Mouse (Mus musculus) intestine, embryonic 16.5 days (tissue): ENCODE measurements around the gene Hist1h2bb. TPM values are rescaled to one million over a fixed set of nuclear protein-coding genes. Genes with fewer than 3 reads are reported as not detected.
"Not testable (repeated sequence)": the region's sequence is repeated elsewhere in the genome, so short reads cannot be mapped to it uniquely, and the experiment has no call there.

Source experiments
- ATAC-seq: fragments of 200-750 bp; cut with Nextera tagmentation; 2 replicates; pipeline ENCODE4 v1.8.0; 2017; ENCODE audit warnings: moderate TSS enrichment, moderate library complexity
- H3K27ac ChIP-seq: fragments of 300-500 bp; sonication (generic); 2 replicates; pipeline ENCODE4 v1.5.1; 2014; ENCODE audit warnings: mild to moderate bottlenecking, low read length
- H3K27me3 ChIP-seq: fragments of 300-500 bp; sonication (generic); replicated peaks from 2 replicates; pipeline ENCODE4 v1.6.1; 2014; ENCODE audit warnings: low read length, control low read depth, mixed read lengths; ENCODE audit not compliant: control insufficient read depth, insufficient read depth
- H3K36me3 ChIP-seq: fragments of 300-500 bp; sonication (generic); 2 replicates; pipeline ENCODE4 v1.6.1; 2014; ENCODE audit warnings: low read length, control low read depth; ENCODE audit not compliant: control insufficient read depth, insufficient read depth
- H3K4me1 ChIP-seq: fragments of 300-500 bp; sonication (generic); 2 replicates; pipeline ENCODE4 v1.6.1; 2014; ENCODE audit warnings: low read length, control low read depth, mixed read lengths; ENCODE audit not compliant: control insufficient read depth, insufficient read depth
- H3K4me2 ChIP-seq: fragments of 300-500 bp; sonication (generic); 2 replicates; pipeline ENCODE4 v1.6.1; 2014; ENCODE audit warnings: low read depth, low read length, control low read depth
- H3K4me3 ChIP-seq: fragments of 300-500 bp; sonication (generic); 2 replicates; pipeline ENCODE4 v1.5.1; 2014; ENCODE audit warnings: mild to moderate bottlenecking, low read length
- H3K9ac ChIP-seq: fragments of 300-500 bp; sonication (generic); 2 replicates; pipeline ENCODE4 v1.6.1; 2014; ENCODE audit warnings: low read depth, low read length
- H3K9me3 ChIP-seq: fragments of 300-500 bp; sonication (generic); 2 replicates; pipeline ENCODE4 v1.6.1; 2016; ENCODE audit warnings: low read length, control low read depth; ENCODE audit not compliant: control insufficient read depth
- WGBS: fragments of 180-500 bp; shearing (Covaris S2); extraction: QIAGEN DNeasy Blood & Tissue Kit; methylation state at CpG from one replicate; pipeline ENCODE4 v1.1.7; 2014; 5-methylcytosine and 5-hydroxymethylcytosine counted together
- polyA plus RNA-seq: library from polyadenylated mRNA; unstranded; fragments of >200 nt; fragmentation: Nextera tagmentation; extraction: Ambion mirVana; gene quantifications from 2 replicates; pipeline ENCODE4 v1.2.1, GENCODE M21; 2015

The Hist1h2bb gene
- 1.7 and 2.0 TPM in 2 replicates for polyA plus RNA-seq

GRCm38 (mm10) chr13:23746201-23747080 is at the start of gene Hist1h2bb:
Gene Hist1h2bb, plus strand, starts transcription at chr13:23746734.
- WGBS = 0% methylated on average over 36 of the region's 58 CpGs
- peak; percentile 90 for ATAC-seq

GRCm38 (mm10) chr13:23697491-23698299 is 48.8 kb upstream of the Hist1h2bb start:
- H3K9me3 ChIP-seq = no peaks in the 10 kb centered on the region
- WGBS = under 1% methylated on average over 21 of the region's 32 CpGs
- peak overlapping the region; percentile 54 for H3K4me3 ChIP-seq
- peaks cover 5% of the 10 kb centered on the region; the same call in 1 of the 2 replicates for H3K4me1 ChIP-seq
- peak overlapping the region; percentile 94 for H3K27ac ChIP-seq
- H3K36me3 ChIP-seq = no peaks in the 10 kb centered on the region
- no peaks in the 10 kb centered on the region for H3K27me3 ChIP-seq
- ATAC-seq = peak; percentile 52
- peak overlapping the region; percentile 69 for H3K4me2 ChIP-seq
- H3K9ac ChIP-seq = peak overlapping the region; percentile 71

More at GRCm38 (mm10) chr13:23746201-23747080, at the start of gene Hist1h2bb:
- not testable (repeated sequence) for H3K9me3 ChIP-seq, H3K36me3 ChIP-seq, H3K4me1 ChIP-seq, H3K27me3 ChIP-seq
- H3K4me3 ChIP-seq = peak within 1 kb of the TSS; percentile 48
- peak within 1 kb of the TSS; percentile 75 for H3K9ac ChIP-seq
- peak within 1 kb of the TSS; percentile 100 for H3K27ac ChIP-seq
- H3K4me2 ChIP-seq = peak within 1 kb of the TSS; percentile 58

- Histone ChIP-seq H3K9ac (peak within 1 kb of the TSS; percentile 71), H3K9me3 (no peaks in the 10 kb centered on the region), H3K36me3 (no peaks in the 10 kb centered on the region), H3K4me3 (peak within 1 kb of the TSS; percentile 54), H3K4me2 (peak within 1 kb of the TSS; percentile 69), H3K4me1 (peaks cover 5% of the 10 kb centered on the region; the same call in 1 of the 2 replicates), H3K27me3 (no peaks in the 10 kb centered on the region), H3K27ac (peak within 1 kb of the TSS; percentile 94)
- WGBS = under 1% methylated on average over 17 of the region's 22 CpGs
- ATAC-seq = peak; percentile 96
Measured at GRCm38 (mm10) chr13:23698300-23698693, 48.2 kb upstream of the Hist1h2bb start, which contains the start of gene Hist1h4c. Gene Hist1h4c, minus strand, starts transcription at chr13:23698454.

GRCm38 (mm10) chr13:23698996-23699395 is 47.5 kb upstream of the Hist1h2bb start:
- H3K36me3 ChIP-seq = no peaks in the 10 kb centered on the region
- no peaks in the 10 kb centered on the region for H3K9me3 ChIP-seq
- H3K4me3 ChIP-seq = no peak overlapping the region
- H3K27me3 ChIP-seq = no peaks in the 10 kb centered on the region
- H3K4me2 ChIP-seq = peak overlapping the region; percentile 35
- H3K9ac ChIP-seq = no peak overlapping the region
- ATAC-seq = no peak
- WGBS = 68% methylated on average over 6 of the region's 6 CpGs
- H3K4me1 ChIP-seq = peaks cover 5% of the 10 kb centered on the region; the same call in 1 of the 2 replicates
- peak overlapping the region; percentile 45; the same call in 1 of the 2 replicates for H3K27ac ChIP-seq

- Histone ChIP-seq H3K27ac (no peak overlapping the region), H3K4me1 (peaks cover 5% of the 10 kb centered on the region; the same call in 1 of the 2 replicates), H3K4me3 (no peak overlapping the region), H3K9me3 (no peaks in the 10 kb centered on the region), H3K9ac (no peak overlapping the region), H3K36me3 (no peaks in the 10 kb centered on the region), H3K27me3 (no peaks in the 10 kb centered on the region), H3K4me2 (no peak overlapping the region)
- ATAC-seq = no peak
- WGBS = 70% methylated on average over 3 of the region's 3 CpGs
Measured at GRCm38 (mm10) chr13:23699767-23700166, 46.8 kb upstream of the Hist1h2bb start.

- Histone ChIP-seq H3K4me1 (peaks cover 5% of the 10 kb centered on the region; the same call in 1 of the 2 replicates), H3K4me3 (no peak overlapping the region), H3K36me3 (no peaks in the 10 kb centered on the region), H3K9me3 (no peaks in the 10 kb centered on the region), H3K4me2 (no peak overlapping the region), H3K27me3 (no peaks in the 10 kb centered on the region), H3K27ac (no peak overlapping the region), H3K9ac (peak overlapping the region; percentile 34)
- 25% methylated on average over 8 of the region's 8 CpGs for WGBS
- peak; percentile 49 for ATAC-seq
Measured at GRCm38 (mm10) chr13:23700786-23701520, 45.6 kb upstream of the Hist1h2bb start.

GRCm38 (mm10) chr13:23702220-23702619 is 44.3 kb upstream of the Hist1h2bb start:
- Histone ChIP-seq H3K4me2 (no peak overlapping the region), H3K4me3 (no peak overlapping the region), H3K9ac (no peak overlapping the region), H3K27ac (no peak overlapping the region), H3K27me3 (no peaks in the 10 kb centered on the region), H3K9me3 (no peaks in the 10 kb centered on the region), H3K4me1 (peaks cover 5% of the 10 kb centered on the region; the same call in 1 of the 2 replicates), H3K36me3 (no peaks in the 10 kb centered on the region)
- ATAC-seq = no peak
- 72% methylated on average over 4 of the region's 4 CpGs for WGBS

GRCm38 (mm10) chr13:23702801-23703200 is 43.7 kb upstream of the Hist1h2bb start:
- H3K4me2 ChIP-seq, ATAC-seq, H3K4me1 ChIP-seq, H3K9ac ChIP-seq, H3K36me3 ChIP-seq, H3K27ac ChIP-seq, H3K27me3 ChIP-seq, H3K9me3 ChIP-seq, H3K4me3 ChIP-seq: not testable (repeated sequence)
- 79% methylated on average over 2 of the region's 2 CpGs for WGBS
